Mouse (Mus musculus) heart, adult 11 months (tissue): ENCODE data around the gene Pltp.

Source experiments
- DNase-seq: peaks from one replicate; pipeline ENCODE4 v3.0.0; 2022

The Pltp gene

GRCm38 (mm10) chr2:164857101-164857821, at the start of gene Pltp:
TSS of gene Pltp (minus strand) at chr2:164857711.
- peak; percentile 99 for DNase-seq

GRCm38 (mm10) chr2:164906071-164906470, 48.6 kb upstream of the Pltp start:
- peak; percentile 90 for DNase-seq

GRCm38 (mm10) chr2:164903496-164903895, 46.0 kb upstream of the Pltp start:
- DNase-seq = no peak

GRCm38 (mm10) chr2:164901380-164901779, 43.9 kb upstream of the Pltp start:
- DNase-seq = peak; percentile 93

GRCm38 (mm10) chr2:164899723-164900459, 42.4 kb upstream of the Pltp start:
- DNase-seq = no peak

GRCm38 (mm10) chr2:164899034-164899433, 41.5 kb upstream of the Pltp start:
- DNase-seq = no peak

GRCm38 (mm10) chr2:164898008-164898407, 40.5 kb upstream of the Pltp start:
- no peak for DNase-seq

GRCm38 (mm10) chr2:164895885-164896284, 38.4 kb upstream of the Pltp start:
- DNase-seq = no peak

- peak; percentile 93 for DNase-seq
Observed at GRCm38 (mm10) chr2:164894644-164895043, 37.1 kb upstream of the Pltp start.

GRCm38 (mm10) chr2:164894048-164894447, 36.5 kb upstream of the Pltp start:
- no peak for DNase-seq

GRCm38 (mm10) chr2:164892696-164893216, 35.2 kb upstream of the Pltp start:
- DNase-seq = no peak

GRCm38 (mm10) chr2:164891908-164892695, 34.6 kb upstream of the Pltp start:
- DNase-seq = peak; percentile 96

GRCm38 (mm10) chr2:164891056-164891834, 33.7 kb upstream of the Pltp start:
- peak; percentile 92 for DNase-seq

- peak; percentile 93 for DNase-seq
Observed at GRCm38 (mm10) chr2:164890411-164891049, 33.0 kb upstream of the Pltp start.

- no peak for DNase-seq
Observed at GRCm38 (mm10) chr2:164889960-164890359, 32.4 kb upstream of the Pltp start.

- peak; percentile 93 for DNase-seq
Observed at GRCm38 (mm10) chr2:164888996-164889395, 31.5 kb upstream of the Pltp start.

GRCm38 (mm10) chr2:164886617-164887016, 29.1 kb upstream of the Pltp start:
- DNase-seq = no peak

GRCm38 (mm10) chr2:164885788-164886187, 28.3 kb upstream of the Pltp start:
- DNase-seq = peak; percentile 95

GRCm38 (mm10) chr2:164882619-164883018, 25.1 kb upstream of the Pltp start:
- DNase-seq = no peak

- peak; percentile 100 for DNase-seq
Observed at GRCm38 (mm10) chr2:164879568-164880277, 22.2 kb upstream of the Pltp start.

- DNase-seq = peak; percentile 99
Observed at GRCm38 (mm10) chr2:164879228-164879567, 21.7 kb upstream of the Pltp start, which contains the start of gene Pcif1. TSS of gene Pcif1 (plus strand) at chr2:164879304.
